Mouse (Mus musculus): ENCODE data around the gene Bbc3.
"Not testable (repeated sequence)": the region's sequence is repeated elsewhere in the genome, so short reads cannot be mapped to it uniquely, and the experiment has no call there.

Bbc3 gene

GRCm38 (mm10) chr7:16294837-16295236 is 13.4 kb upstream of the Bbc3 start:
- peak; percentile 96 to 97 for DNase-seq

GRCm38 (mm10) chr7:16295321-16295900 is 12.8 kb upstream of the Bbc3 start:
- DNase-seq: peak; percentile 75 to 85

DNA sequence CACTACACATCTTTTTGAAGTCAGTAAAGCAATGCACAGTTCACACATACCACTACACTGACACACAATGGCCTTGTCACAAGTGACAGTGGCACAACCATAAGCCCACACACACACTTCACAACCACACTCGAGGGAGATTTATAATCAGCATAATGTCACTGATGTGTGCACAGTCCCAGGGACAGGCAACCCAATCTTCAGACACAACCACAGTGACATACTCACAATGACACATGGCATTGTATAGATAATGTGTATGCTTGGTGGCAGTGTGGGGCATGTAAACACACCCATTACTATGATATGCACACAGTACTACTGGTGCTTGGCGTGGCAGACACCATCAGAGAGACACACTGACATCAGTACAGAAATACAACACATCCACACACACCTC is 12.0 kb upstream of the Bbc3 start:
- no peak for DNase-seq

- DNase-seq: peak; percentile 93 to 95
These were observed 11.3 kb upstream of the Bbc3 start for GRCm38 (mm10) chr7:16296766-16297390.

GRCm38 (mm10) chr7:16297616-16298015 is 10.6 kb upstream of the Bbc3 start:
- DNase-seq: no peak

- no peak for DNase-seq
These were observed 9.3 kb upstream of the Bbc3 start for GRCm38 (mm10) chr7:16298927-16299326.

DNA sequence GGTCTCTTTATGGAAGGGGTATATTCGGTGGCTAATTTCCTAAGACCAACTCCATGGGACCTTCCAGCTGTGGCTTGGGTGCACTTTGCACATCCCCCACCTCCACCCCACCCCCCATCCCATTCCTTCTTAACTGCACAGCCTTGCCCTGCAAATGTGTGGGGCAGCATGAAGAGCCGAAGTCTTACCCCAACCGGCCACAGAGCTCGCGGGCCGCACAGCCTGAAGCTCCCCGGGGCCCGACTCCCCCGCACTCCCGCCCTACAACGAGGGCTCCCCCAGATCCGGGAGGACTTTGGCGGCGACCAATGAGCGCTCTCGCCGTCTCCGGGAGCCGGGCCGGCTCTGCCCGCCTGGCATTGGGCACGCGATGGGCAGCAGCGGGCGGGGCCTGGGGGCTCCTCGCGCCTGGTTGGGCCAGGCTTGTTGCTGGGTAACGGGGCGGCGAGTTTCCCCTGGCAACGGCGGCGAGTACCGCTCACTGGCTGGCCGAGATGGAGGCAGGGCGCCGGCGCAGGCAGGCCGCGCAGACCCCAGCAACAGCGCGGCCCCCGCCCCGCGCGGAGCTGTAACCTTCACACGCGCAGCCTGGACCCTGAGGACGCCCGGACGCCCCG is 8.7 kb upstream of the Bbc3 start:
- peak; percentile 88 to 92 for DNase-seq

- not testable (repeated sequence) for DNase-seq
These were observed 1.1 kb upstream of the Bbc3 start for GRCm38 (mm10) chr7:16307141-16307540.

GRCm38 (mm10) chr7:16308555-16309317 is 543 bp downstream of the Bbc3 start:
- peak in 1 of 2 experiments; percentile 25 for DNase-seq

- DNase-seq: peak; percentile 92 to 95
These were observed 1.3 kb downstream of the Bbc3 start for GRCm38 (mm10) chr7:16309318-16310019.

DNA sequence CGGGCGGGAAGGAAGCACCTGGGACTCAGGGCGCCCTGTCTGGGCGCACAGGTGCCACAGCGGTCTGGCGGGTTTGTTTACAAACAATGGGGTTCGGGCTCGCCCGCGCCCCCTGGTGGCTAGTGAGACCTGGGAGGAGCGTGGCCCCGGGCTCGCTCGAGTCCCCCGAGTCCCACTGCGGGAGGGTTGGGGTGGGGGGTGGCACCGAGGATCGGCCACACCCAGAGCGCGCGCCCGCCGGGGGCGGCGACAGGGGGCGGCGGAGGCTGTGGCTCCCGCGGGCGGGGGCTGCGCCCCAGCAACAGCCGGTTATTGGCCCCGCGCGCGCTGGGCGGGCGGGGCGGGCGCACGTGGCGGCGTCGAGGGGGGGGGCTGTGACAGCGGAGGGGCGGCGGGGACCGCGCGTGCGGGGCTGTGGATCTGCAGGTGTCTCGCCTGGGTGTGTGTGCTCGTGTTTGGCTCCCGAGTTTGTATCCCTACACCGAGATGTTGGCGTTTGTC is 1.9 kb downstream of the Bbc3 start:
- DNase-seq: peak; percentile 86 to 90

DNA sequence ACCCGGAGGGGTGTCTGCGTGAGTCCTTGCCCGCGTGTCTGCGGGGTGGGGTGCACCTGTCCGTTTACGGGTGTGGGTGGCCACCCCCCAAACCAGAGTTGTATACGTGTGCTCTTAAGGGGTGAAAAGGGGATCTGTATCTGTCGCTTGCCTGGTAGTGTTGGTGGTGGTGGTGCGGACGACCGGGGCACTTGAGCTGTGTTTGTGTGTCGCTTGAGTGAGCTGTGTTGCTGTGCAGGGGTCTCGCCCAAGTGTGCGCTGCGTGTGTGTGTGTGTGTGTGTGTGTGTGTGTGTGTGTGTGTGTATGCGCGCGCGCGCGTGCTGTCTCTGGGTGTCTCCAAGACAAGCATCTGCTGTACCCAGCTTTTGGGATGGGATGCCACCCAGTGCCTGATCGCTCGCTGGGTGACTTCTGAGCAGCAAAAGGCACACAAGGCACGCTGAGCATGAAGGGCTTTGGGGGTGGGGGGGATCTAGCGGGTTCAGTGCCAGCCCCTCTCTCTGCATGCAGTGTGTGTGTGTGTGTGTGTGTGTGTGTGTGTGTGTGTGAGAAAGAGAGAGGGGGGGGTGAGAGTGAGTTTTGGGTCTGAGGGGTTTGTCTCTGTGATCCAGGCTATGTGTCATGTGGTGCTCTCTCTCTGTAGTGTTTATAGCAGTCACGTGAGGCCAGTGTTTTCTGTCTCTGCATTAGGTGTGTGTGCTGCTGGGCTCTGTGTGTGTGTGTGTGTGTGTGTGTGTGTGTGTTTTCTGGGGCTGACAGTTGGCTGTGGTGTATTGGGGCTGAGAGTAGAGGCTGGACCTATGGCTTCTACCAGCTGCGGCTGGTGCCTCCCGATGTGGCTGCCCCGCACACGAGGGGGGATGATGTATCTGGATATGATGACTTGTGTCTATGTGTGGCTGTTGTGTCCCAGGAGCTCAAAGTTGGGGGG is 2.6 kb downstream of the Bbc3 start:
- DNase-seq: peak; percentile 48 to 58

DNA sequence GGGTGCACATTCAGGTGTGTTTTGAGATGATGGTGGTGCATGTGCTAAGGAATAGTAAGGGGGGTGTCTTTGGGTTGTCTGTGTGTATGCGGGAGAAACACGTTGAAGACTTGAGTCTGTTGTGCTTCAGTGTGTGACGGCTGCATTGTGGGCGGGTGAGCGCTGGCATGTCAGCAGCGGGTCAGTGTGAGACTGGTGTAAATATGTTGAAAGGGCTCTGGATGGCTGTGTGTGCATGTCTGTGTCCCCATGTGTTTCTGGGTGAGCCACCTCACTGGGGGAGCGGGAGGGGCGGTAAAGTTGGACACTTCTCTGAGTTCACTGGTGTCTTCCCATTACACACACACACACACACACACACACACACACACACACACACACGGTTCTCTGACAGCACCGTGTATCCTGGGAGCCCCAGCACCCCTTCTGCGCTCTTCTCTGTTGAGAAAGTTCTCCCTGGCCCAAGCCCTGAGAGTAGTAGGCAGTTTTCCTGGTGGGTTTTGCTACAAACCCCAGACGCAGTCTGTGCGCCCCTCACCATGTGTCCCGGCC is 3.3 kb downstream of the Bbc3 start:
- DNase-seq: peak; percentile 45 to 67

- DNase-seq: peak; percentile 63 to 73
These were observed 3.9 kb downstream of the Bbc3 start for GRCm38 (mm10) chr7:16312011-16312671.

- DNase-seq: peak; percentile 85 to 90
These were observed 4.6 kb downstream of the Bbc3 start for GRCm38 (mm10) chr7:16312672-16313311.

- peak; percentile 89 to 93 for DNase-seq
These were observed 5.5 kb downstream of the Bbc3 start for GRCm38 (mm10) chr7:16313481-16314220.

DNA sequence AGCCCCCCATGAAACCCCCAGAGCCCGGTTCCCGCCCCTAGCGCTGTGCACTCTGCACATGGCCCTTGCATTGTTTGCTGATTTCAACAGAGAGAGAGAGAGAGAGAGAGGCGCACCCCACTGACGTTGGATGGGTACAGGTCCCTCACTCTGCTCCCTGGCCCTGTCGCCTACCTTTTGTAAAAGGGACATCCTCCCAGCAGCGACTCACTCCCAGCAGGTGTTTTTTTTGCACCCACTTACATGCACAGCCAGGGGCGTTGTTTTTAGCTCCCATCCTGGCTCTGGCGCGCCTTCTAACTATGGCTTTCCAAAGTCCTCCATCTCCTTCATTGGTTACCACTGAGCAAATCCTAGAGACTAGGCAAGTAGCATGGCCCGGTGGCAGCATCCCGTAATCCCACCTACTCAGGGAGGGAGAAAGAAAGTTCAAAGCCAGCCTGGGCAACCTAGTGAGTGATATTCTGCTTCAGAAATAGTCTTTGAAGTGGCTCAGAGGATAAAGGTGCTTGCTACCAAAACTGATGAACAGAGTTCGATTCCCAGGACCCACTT is 6.1 kb downstream of the Bbc3 start:
- no peak for DNase-seq

DNA sequence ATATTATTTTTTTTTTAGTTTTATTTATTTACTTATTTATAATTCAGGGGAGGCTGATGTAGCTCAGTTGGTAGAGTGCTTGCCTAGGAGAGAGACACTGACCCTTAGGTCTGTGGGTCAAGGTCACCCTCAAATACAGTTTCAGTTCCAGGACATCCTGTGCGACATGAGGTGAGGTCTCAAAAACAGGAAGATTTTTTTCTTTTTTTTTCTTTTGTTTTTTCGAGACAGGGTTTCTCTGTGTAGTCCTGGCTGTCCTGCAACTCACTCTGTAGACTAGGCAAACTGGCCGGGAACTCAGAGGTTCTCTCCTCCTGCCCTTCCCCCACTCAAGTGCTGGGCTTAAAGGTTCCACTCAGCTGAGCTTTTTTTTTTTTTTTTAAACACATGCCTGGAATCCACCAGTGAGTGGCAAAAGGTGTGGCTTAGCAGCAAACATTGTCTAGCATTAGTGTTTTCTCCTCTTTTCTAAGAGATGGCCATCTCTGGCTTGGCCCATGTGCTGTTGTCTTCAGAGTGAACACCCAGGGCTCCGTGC is 7.1 kb downstream of the Bbc3 start:
- DNase-seq: peak; percentile 27 to 56

- DNase-seq: no peak
These were observed 8.9 kb downstream of the Bbc3 start for GRCm38 (mm10) chr7:16317094-16317493.
